Mouse (Mus musculus) testis, adult 2 months (tissue): Measurements from ENCODE around the gene Ak1. TPM values are rescaled to one million over a fixed set of nuclear protein-coding genes. Genes with fewer than 3 reads are reported as not detected.

Experiments used
- H3K27ac ChIP-seq: fragments of 200-500 bp; 2 replicates; pipeline ENCODE4 v1.5.1; 2012; ENCODE audit warnings: low read depth, low read length; ENCODE audit not compliant: control insufficient read depth, insufficient read depth
- H3K27me3 ChIP-seq: fragments of 200-500 bp; 2 replicates; pipeline ENCODE4 v1.6.1; 2012; ENCODE audit warnings: mild to moderate bottlenecking, low read length, moderate library complexity; ENCODE audit not compliant: control insufficient read depth, insufficient read depth
- H3K36me3 ChIP-seq: fragments of 200-500 bp; 2 replicates; pipeline ENCODE4 v1.6.1; 2012; ENCODE audit warnings: mild to moderate bottlenecking, low read length; ENCODE audit not compliant: control insufficient read depth, insufficient read depth
- H3K4me1 ChIP-seq: fragments of 200-500 bp; 2 replicates; pipeline ENCODE4 v1.6.1; 2012; ENCODE audit warnings: low read length; ENCODE audit not compliant: control insufficient read depth, insufficient read depth
- H3K4me3 ChIP-seq: fragments of 200-500 bp; 2 replicates; pipeline ENCODE4 v1.5.1; 2012; ENCODE audit warnings: low read depth, mild to moderate bottlenecking, low read length, moderate library complexity, mixed read lengths; ENCODE audit not compliant: control insufficient read depth
- CTCF ChIP-seq: fragments of 200-500 bp; IDR thresholded peaks from 2 replicates; pipeline ENCODE4 v1.5.1; 2012; ENCODE audit warnings: low read depth, mild to moderate bottlenecking, inconsistent platforms, low read length, moderate library complexity; ENCODE audit not compliant: control insufficient read depth, insufficient read depth, insufficient replicate concordance
- POLR2A ChIP-seq: fragments of 200-500 bp; IDR thresholded peaks from 2 replicates; pipeline ENCODE4 v1.6.1; 2012; ENCODE audit warnings: low read depth, mild to moderate bottlenecking, inconsistent platforms, low read length, moderate library complexity; ENCODE audit not compliant: control insufficient read depth
- polyA plus RNA-seq: library from polyadenylated mRNA; depleted of rRNA; stranded (reverse); fragments of >200 nt; gene quantifications from 2 replicates; pipeline ENCODE4 v1.2.3, GENCODE M21; 2012

Ak1 gene
- polyA plus RNA-seq, 1 experiment: 172 TPM

DNA sequence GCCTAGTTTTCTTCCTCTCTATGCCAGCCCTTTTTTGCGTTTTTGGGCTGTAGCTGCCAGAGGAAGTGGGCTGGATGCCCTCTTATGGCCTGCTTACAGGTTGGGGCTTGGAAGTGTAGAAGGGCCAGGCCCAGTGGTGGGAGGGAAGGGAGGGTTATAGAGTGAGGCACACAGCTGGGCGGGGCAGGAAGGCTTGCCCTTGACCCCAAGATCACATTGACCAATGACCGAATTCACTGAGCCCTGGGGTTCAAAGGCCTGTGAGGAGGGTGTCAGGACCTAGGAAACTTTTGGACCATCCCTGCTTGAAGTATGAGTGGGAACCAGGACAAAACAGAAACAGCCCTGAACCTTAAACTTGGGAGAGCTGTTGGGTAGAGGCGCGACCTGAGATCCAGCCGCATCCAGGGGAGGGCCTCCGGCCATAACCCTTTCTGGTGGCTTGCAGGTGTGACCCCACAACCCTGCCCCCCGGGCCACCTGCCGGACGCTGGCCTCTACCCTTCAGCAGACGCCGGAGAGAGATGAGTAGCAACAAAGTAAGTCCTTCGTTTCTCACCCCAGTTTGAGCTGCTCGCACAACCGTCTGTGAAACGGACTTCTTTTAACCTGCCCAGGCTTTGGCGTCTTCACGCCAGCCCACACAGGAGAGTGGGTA is 12.7 kb upstream of the Ak1 start:
- no peak for TF ChIP-seq CTCF
- TF ChIP-seq POLR2A: no peak
- Histone ChIP-seq H3K4me1 (peaks cover 39% of the 10 kb centered on the region), H3K4me3 (peak overlapping the region; percentile 44), H3K36me3 (no peaks in the 10 kb centered on the region), H3K27ac (peak overlapping the region; percentile 90), H3K27me3 (peaks cover 2% of the 10 kb centered on the region; the same call in 1 of the 2 replicates)

DNA sequence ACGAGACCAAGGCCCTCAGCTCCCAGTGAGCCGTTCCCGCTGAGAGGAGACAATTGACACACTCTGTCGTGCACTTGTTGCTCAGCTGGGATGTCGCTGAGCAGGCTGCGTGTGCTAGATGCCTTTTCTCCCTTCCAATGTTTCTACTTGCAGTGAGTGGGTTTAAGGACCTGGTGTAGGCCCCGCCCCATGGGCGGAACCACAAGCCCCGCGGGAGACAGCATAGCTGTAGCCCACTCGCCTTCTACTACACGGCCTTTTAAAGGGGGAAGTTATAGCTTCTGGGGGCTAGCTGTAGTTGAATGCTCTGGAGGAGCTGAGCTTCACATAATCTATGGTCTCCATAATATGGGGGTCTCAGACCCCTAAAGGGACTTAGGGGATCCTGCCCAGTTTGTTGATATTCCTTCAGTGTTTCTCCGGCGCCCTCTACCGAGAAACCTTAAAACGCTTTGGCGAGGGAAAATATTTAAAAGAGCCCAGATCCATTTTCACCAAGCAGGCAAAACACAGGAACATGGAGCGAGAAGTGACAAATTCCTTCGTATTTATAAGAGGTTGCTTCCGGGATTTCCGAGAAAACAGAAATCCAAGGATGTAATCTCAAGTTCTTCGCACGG is 10.8 kb upstream of the Ak1 start:
- H3K4me1 ChIP-seq: peaks cover 46% of the 10 kb centered on the region
- no peaks in the 10 kb centered on the region for H3K36me3 ChIP-seq
- no peak overlapping the region; the same call in 1 of the 2 replicates for H3K27ac ChIP-seq
- H3K27me3 ChIP-seq: peaks cover 2% of the 10 kb centered on the region; the same call in 1 of the 2 replicates
- H3K4me3 ChIP-seq: no peak overlapping the region
- TF ChIP-seq CTCF: no peak
- no peak for TF ChIP-seq POLR2A

DNA sequence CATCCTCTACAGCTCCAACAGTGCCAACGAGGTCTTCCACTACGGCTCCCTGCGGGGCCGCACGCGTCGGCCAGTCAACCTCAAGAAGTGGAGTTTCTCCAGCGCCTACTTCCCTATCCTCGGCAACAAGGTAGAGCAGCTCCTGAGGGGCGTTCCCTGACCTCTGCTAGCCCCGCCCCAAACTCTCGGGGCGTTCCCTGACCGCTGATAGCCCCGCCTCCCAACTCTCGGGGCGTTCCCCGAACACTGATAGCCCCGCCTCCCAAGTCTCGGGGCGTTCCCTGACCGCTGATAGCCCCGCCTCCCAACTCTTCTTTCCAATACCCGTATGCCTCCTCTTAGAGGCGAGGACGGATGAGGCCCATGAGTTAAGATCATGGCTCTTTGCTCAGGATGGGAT is 9.3 kb upstream of the Ak1 start:
- H3K27ac ChIP-seq: no peak overlapping the region
- no peaks in the 10 kb centered on the region for H3K36me3 ChIP-seq
- peaks cover 37% of the 10 kb centered on the region for H3K4me1 ChIP-seq
- peaks cover 2% of the 10 kb centered on the region; the same call in 1 of the 2 replicates for H3K27me3 ChIP-seq
- peak overlapping the region; percentile 52 for H3K4me3 ChIP-seq
- TF ChIP-seq CTCF: no peak
- no peak for TF ChIP-seq POLR2A

DNA sequence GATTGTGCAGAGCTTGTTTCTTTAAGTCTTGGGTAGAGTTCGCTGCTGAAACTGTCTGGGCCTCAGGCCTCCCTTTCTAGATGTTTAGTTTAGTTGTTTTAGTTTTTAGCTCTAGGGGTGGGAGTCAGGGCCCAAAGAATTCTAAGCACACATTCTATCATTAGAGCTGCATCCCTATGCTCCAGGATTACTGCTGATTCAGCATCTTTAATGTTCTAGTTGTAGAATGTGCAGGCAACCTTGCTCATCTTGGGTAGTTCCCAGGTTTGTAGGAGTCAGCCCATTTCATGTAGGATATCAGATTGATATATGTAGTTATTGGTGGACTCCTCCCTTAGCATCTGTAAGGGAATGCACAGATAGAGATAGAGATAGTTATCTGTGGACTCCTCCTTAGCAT is 4.4 kb upstream of the Ak1 start:
- Histone ChIP-seq H3K27me3 (no peaks in the 10 kb centered on the region), H3K4me3 (no peak overlapping the region), H3K36me3 (no peaks in the 10 kb centered on the region), H3K27ac (no peak overlapping the region), H3K4me1 (peaks cover 26% of the 10 kb centered on the region)
- TF ChIP-seq POLR2A (no peak), CTCF (no peak)

DNA sequence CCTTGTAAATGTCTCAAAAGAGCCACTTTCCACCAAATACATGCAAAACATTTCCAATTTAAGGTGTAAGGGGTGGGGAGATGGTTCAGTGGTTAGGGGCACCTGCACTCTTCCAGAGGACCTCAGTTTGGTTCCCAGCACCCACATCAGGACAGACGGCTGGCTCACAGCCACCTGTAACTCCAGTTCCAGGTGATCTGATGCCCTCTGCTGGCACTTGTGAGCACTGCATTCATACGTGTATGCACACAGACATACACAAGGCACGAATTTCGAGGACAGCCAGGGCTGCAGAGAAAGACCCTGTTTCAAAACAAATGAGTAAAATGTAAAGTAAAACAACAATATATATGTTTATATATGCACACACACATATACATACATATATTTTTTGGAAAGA is 4.0 kb upstream of the Ak1 start:
- TF ChIP-seq CTCF: peak; percentile 67; the same call in 1 of the 2 replicates
- no peak for TF ChIP-seq POLR2A
- Histone ChIP-seq H3K27me3 (no peaks in the 10 kb centered on the region), H3K4me1 (peaks cover 24% of the 10 kb centered on the region), H3K4me3 (no peak overlapping the region), H3K36me3 (no peaks in the 10 kb centered on the region), H3K27ac (no peak overlapping the region)

DNA sequence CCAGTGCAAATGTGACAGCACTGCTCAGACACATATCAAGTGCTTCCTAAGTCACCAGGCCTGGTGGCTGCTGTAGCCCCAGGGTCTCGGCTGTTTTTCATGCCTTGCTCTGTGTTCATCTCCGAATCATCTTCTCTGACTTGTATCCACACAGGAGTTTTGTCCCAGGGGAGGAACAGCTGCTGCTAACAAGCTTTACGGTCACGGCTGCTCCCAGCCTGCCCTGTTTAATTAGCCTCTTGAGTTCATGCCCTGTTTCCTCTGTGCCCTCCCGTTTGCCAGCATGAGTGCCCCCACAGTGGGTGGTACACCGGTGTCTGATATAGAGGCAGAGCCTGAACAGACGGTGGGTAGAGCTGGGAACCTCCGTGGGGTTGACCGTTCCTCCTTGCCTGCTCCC is 3.5 kb upstream of the Ak1 start:
- Histone ChIP-seq H3K36me3 (no peaks in the 10 kb centered on the region), H3K4me3 (no peak overlapping the region), H3K4me1 (peaks cover 24% of the 10 kb centered on the region), H3K27ac (no peak overlapping the region), H3K27me3 (no peaks in the 10 kb centered on the region)
- TF ChIP-seq POLR2A (no peak), CTCF (no peak)

DNA sequence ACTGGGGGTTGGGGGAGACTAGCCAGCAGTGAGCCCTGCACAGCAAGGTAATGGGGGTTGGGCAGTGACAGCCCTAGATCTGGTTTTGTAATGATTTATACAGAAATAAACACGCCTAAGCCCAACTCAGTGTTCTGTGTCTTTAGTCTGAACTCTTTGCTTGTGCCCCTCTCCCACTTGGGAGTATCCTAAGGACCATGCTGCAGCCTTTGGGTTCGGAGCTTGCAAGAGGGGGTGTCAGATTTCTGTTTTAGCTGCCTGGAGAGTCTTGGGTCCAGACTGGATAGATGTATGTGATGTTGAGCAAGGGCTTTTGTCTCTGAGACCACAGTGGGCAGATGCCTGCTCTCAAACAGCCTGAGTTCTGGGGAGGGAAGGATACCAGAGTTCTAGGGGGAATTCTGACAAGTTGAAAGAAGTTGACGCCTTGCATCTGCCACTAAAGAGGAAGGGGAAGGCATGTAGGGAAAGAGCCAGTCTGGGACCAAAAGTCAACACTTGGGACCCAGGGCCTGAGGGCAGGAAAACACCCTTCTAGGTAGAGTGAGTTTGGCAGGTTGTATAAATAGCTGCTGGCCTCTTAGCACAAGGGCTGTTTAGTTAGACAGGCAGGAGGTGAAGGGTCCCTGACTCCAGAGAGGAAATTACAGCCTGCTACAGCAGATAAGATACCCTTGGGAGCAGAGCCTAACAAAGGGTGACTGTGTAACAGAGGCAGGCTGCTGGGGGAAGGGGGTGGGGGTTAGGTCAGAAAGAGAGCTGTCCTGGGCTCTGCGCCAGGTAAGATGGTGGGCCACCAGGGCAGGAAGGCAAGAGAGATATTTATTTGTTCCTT is 659 bp upstream of the Ak1 start:
- Histone ChIP-seq H3K27me3 (no peaks in the 10 kb centered on the region), H3K36me3 (no peaks in the 10 kb centered on the region), H3K4me3 (peak overlapping the region; percentile 91), H3K27ac (peak overlapping the region; percentile 73), H3K4me1 (peaks cover 20% of the 10 kb centered on the region)
- TF ChIP-seq CTCF: no peak
- no peak for TF ChIP-seq POLR2A
